Comparison of ENCODE assay signal across 9 mouse cellular contexts in the genomic region with DNA sequence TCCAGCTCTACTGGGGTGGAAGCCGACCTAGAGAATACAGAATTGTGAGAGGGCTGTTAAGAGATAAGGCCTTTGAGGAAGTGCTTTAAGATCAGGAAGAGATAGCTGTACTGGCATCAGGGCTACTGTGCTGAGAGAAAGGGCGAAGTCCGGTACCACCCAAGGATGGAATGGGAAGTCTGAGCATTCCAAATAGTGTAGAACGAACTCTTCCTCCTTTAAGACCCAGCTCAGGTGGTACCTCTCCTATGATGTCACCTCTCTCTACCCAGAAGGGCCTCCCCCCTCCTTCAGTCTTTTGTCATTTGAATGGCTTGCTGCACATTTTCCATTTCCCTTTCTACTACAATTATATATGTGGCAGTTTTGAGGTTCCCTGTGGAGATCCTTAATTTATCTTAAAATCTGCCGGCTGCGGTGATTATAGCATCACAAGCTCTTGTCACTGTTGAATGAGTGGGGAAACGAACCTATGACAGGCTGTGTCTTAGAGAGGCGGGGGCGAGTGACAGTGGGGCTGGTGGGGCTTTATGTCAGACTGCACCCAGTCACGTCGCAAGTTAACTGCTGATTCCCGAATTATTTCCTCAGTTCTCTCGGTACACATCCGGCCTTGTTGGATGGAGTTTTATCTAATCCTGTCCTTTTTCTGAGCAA. TPM values are rescaled to one million over a fixed set of nuclear protein-coding genes. Genes with fewer than 3 reads are reported as not detected.
DNase-seq lines count a peak whose midpoint lies in the region; ATAC-seq lines count a peak whose summit lies in the region.
"Had no signal": no experiment of that assay in that cellular context is flagged by ENCODE, and none has a peak within 500 bp of the region (broad histone marks: within the 10 kb centered on the region; RNA-seq: fewer than 3 reads in every experiment).

No protein-coding gene starts in this region.

- ATAC-seq in midbrain, embryonic 13.5 days, result peak; percentile 37; the same call in 1 of the 2 replicates
- ATAC-seq in midbrain, embryonic 15.5 days (replicated peaks), result no peak; the same call in 1 of the 2 replicates
- ATAC-seq in hindbrain, embryonic 15.5 days (ENCODE audit: low FRiP score, low read depth), result peak; percentile 27; the same call in 1 of the 2 replicates
- peak; percentile 52; the same call in 1 of the 2 replicates for ATAC-seq in neural tube, embryonic 13.5 days (ENCODE audit: low read depth)

- H3K9me3 ChIP-seq in midbrain, embryonic 13.5 days, result no peaks in the 10 kb centered on the region
- no peaks in the 10 kb centered on the region for H3K9me3 ChIP-seq in midbrain, embryonic 15.5 days
- H3K9me3 ChIP-seq in hindbrain, embryonic 15.5 days, result no peaks in the 10 kb centered on the region
- H3K9me3 ChIP-seq in neural tube, embryonic 13.5 days, result no peaks in the 10 kb centered on the region

- H3K27me3 ChIP-seq in midbrain, embryonic 13.5 days, result no peaks in the 10 kb centered on the region
- no peaks in the 10 kb centered on the region for H3K27me3 ChIP-seq in midbrain, embryonic 15.5 days (replicated peaks)
- no peaks in the 10 kb centered on the region for H3K27me3 ChIP-seq in hindbrain, embryonic 15.5 days
- H3K27me3 ChIP-seq in neural tube, embryonic 13.5 days, result no peaks in the 10 kb centered on the region

- no peak overlapping the region for H3K4me2 ChIP-seq in midbrain, embryonic 13.5 days (replicated peaks)
- H3K4me2 ChIP-seq in midbrain, embryonic 15.5 days, result no peak overlapping the region
- H3K4me2 ChIP-seq in hindbrain, embryonic 15.5 days, result no peak overlapping the region
- no peak overlapping the region for H3K4me2 ChIP-seq in neural tube, embryonic 13.5 days

- no peak overlapping the region for H3K9ac ChIP-seq in midbrain, embryonic 13.5 days (replicated peaks)
- no peak overlapping the region for H3K9ac ChIP-seq in midbrain, embryonic 15.5 days
- H3K9ac ChIP-seq in hindbrain, embryonic 15.5 days, result no peak overlapping the region
- H3K9ac ChIP-seq in neural tube, embryonic 13.5 days, result no peak overlapping the region
- H3K9ac ChIP-seq: liver, embryonic 14.5 days had no signal

- no peak overlapping the region for H3K4me3 ChIP-seq in midbrain, embryonic 13.5 days (replicated peaks)
- no peak overlapping the region for H3K4me3 ChIP-seq in midbrain, embryonic 15.5 days
- H3K4me3 ChIP-seq in brown adipose tissue, adult 24 weeks (ENCODE audit: insufficient read depth, low read depth, low read length), result no peak overlapping the region
- no peak overlapping the region for H3K4me3 ChIP-seq in hindbrain, embryonic 15.5 days
- no peak overlapping the region for H3K4me3 ChIP-seq in neural tube, embryonic 13.5 days

- no peak overlapping the region for H3K27ac ChIP-seq in midbrain, embryonic 13.5 days
- no peak overlapping the region for H3K27ac ChIP-seq in midbrain, embryonic 15.5 days
- H3K27ac ChIP-seq in brown adipose tissue, adult 24 weeks (replicated peaks; ENCODE audit: low read depth, low read length), result peak overlapping the region; percentile 44
- H3K27ac ChIP-seq in hindbrain, embryonic 15.5 days (replicated peaks), result no peak overlapping the region
- no peak overlapping the region for H3K27ac ChIP-seq in neural tube, embryonic 13.5 days (replicated peaks)
- H3K27ac ChIP-seq: liver, embryonic 14.5 days had no signal

- H3K36me3 ChIP-seq in midbrain, embryonic 13.5 days, result no peaks in the 10 kb centered on the region
- H3K36me3 ChIP-seq in midbrain, embryonic 15.5 days (replicated peaks), result no peaks in the 10 kb centered on the region
- H3K36me3 ChIP-seq in hindbrain, embryonic 15.5 days, result no peaks in the 10 kb centered on the region
- no peaks in the 10 kb centered on the region for H3K36me3 ChIP-seq in neural tube, embryonic 13.5 days

- peaks cover 4% of the 10 kb centered on the region; the same call in 1 of the 2 replicates for H3K4me1 ChIP-seq in midbrain, embryonic 13.5 days (replicated peaks)
- no peaks in the 10 kb centered on the region for H3K4me1 ChIP-seq in midbrain, embryonic 15.5 days
- H3K4me1 ChIP-seq in brown adipose tissue, adult 24 weeks (ENCODE audit: control insufficient read depth, insufficient read depth, insufficient read length, low read length), result peaks cover 37% of the 10 kb centered on the region
- H3K4me1 ChIP-seq in hindbrain, embryonic 15.5 days (replicated peaks), result peaks cover 11% of the 10 kb centered on the region; the same call in 1 of the 2 replicates
- peaks cover 29% of the 10 kb centered on the region for H3K4me1 ChIP-seq in neural tube, embryonic 13.5 days (replicated peaks)

- WGBS in midbrain, embryonic 13.5 days, result 68% methylated on average over 14 of the region's 14 CpGs
- 64% methylated on average over 14 of the region's 14 CpGs for WGBS in midbrain, embryonic 15.5 days
- WGBS in hindbrain, embryonic 15.5 days, result 62% methylated on average over 14 of the region's 14 CpGs
- 53% methylated on average over 14 of the region's 14 CpGs for WGBS in neural tube, embryonic 13.5 days

- no peak for DNase-seq in cerebellum, postnatal 36 days
- DNase-seq in spleen, adult 18-20 months, result no peak
- DNase-seq: adrenal gland, adult 8-10 months had no signal

RNA-seq across cellular contexts. Expression of gene Camk2d, which starts 13.8 kb away (rescaled TPM):
- 22.7 and 24.3 TPM in 2 replicates for polyA plus RNA-seq in midbrain, embryonic 13.5 days (2015; fragmentation: Nextera tagmentation; extraction: Ambion mirVana)
- 54.7 and 54.8 TPM in 2 replicates for polyA plus RNA-seq in midbrain, embryonic 15.5 days (2015; fragmentation: Nextera tagmentation; extraction: Ambion mirVana)
- polyA plus RNA-seq in brown adipose tissue, adult 24 weeks (2012; ENCODE audit: insufficient read depth, insufficient read length, missing spikeins), result 26.8 and 52.5 TPM in 2 replicates
- 82.1 and 85.4 TPM in 2 replicates for polyA plus RNA-seq in hindbrain, embryonic 15.5 days (2015; fragmentation: Nextera tagmentation; extraction: Ambion mirVana)
- polyA plus RNA-seq in neural tube, embryonic 13.5 days (2015; fragmentation: Nextera tagmentation; extraction: Ambion mirVana), result 60.4 and 66.7 TPM in 2 replicates
